Mouse (Mus musculus) ES-E14 (cell line): ENCODE results near the gene Sesn1.

Experiments
- CHD2 ChIP-seq: IDR thresholded peaks from 2 replicates; pipeline ENCODE4 v1.6.1; 2014; ENCODE audit warnings: mild to moderate bottlenecking, low read depth, low read length, inconsistent platforms
- HCFC1 ChIP-seq: IDR thresholded peaks from 2 replicates; pipeline ENCODE4 v1.6.1; 2012; ENCODE audit warnings: low read length, inconsistent platforms, borderline replicate concordance; ENCODE audit not compliant: insufficient read depth
- MAFK ChIP-seq: IDR thresholded peaks from 2 replicates; pipeline ENCODE4 v1.6.1; 2014; ENCODE audit warnings: mild to moderate bottlenecking, low read depth, low read length, inconsistent platforms; ENCODE audit not compliant: insufficient read depth
- ZC3H11A ChIP-seq: IDR thresholded peaks from 2 replicates; pipeline ENCODE4 v1.6.1; 2012; ENCODE audit warnings: low read depth, mild to moderate bottlenecking, inconsistent platforms, low read length, borderline replicate concordance
- ZNF384 ChIP-seq: IDR thresholded peaks from 2 replicates; pipeline ENCODE4 v1.6.1; 2012; ENCODE audit warnings: low read depth, low read length, inconsistent platforms

GRCm38 (mm10) chr10:41880777-41881176 lies 71.0 kb downstream of the Sesn1 start:
- TF ChIP-seq MAFK = no peak
- TF ChIP-seq HCFC1 = no peak
- no peak for TF ChIP-seq ZC3H11A
- no peak for TF ChIP-seq ZNF384
- TF ChIP-seq CHD2 = no peak
